Mouse (Mus musculus) macrophage (primary cell): Measurements from ENCODE around the gene Bad. TPM values are rescaled to one million over a fixed set of nuclear protein-coding genes. Genes with fewer than 3 reads are reported as not detected.
A peak's percentile ranks its signal among the peaks of the same experiment; 100 is the strongest.
"Not testable (repeated sequence)": the region's sequence is repeated elsewhere in the genome, so short reads cannot be mapped to it uniquely, and the experiment has no call there.

Source experiments
- H3K27ac ChIP-seq: fragments of 350-480 bp; formaldehyde crosslinking; 2 replicates; pipeline ENCODE4 v1.9.0; 2021
- H3K36me3 ChIP-seq: fragments of 350-480 bp; formaldehyde crosslinking; 2 replicates; pipeline ENCODE4 v1.9.0; 2021; ENCODE audit errors: inconsistent target
- H3K4me3 ChIP-seq: fragments of 350-480 bp; formaldehyde crosslinking; 2 replicates; pipeline ENCODE4 v1.9.0; 2021; ENCODE audit errors: inconsistent target
- H3K79me2 ChIP-seq: fragments of 350-480 bp; formaldehyde crosslinking; 2 replicates; pipeline ENCODE4 v1.9.0; 2021; ENCODE audit errors: inconsistent target
- WGBS: methylation state at CpG from one replicate; pipeline ENCODE4 v1.1.7; 2026; ENCODE audit warnings: inconsistent platforms; ENCODE audit not compliant: missing documents; 5-methylcytosine and 5-hydroxymethylcytosine counted together
- polyA plus RNA-seq: library from polyadenylated mRNA; stranded (reverse); fragments of 250-400 nt; gene quantifications from 3 replicates; pipeline ENCODE4 v1.2.4, GENCODE M21; 2018; ENCODE audit warnings: inconsistent platforms
- total RNA-seq, 78 experiments: library from RNA; depleted of rRNA; stranded (reverse); fragments of 250-400 nt; gene quantifications; 1 replicate in 9 of 78; 2 replicates in 24 of 78; 3 replicates in 43 of 78; 4 replicates in 2 of 78; pipeline ENCODE4 v1.2.4; 2018; ENCODE audit warnings: inconsistent platforms in 56 of 78

The Bad gene
- total RNA-seq (2018; cell fraction: chromatin; rRNA removed) = 10 to 100 TPM in 20 of 26 experiments, 1 to 10 TPM in 6; 4.0 to 36.4 (median 20.2) TPM
- 10 to 100 TPM; 31.1 to 49.0 (median 39.7) TPM for total RNA-seq (2018; cell fraction: cytosol; rRNA removed)
- total RNA-seq (2018; cell fraction: nucleus; rRNA removed) = 10 to 100 TPM in 21 of 26 experiments, 1 to 10 TPM in 5; 7.4 to 26.7 (median 14.3) TPM
- polyA plus RNA-seq = 40.5 to 63.3 TPM (median 50.1 TPM) in 3 replicates

DNA sequence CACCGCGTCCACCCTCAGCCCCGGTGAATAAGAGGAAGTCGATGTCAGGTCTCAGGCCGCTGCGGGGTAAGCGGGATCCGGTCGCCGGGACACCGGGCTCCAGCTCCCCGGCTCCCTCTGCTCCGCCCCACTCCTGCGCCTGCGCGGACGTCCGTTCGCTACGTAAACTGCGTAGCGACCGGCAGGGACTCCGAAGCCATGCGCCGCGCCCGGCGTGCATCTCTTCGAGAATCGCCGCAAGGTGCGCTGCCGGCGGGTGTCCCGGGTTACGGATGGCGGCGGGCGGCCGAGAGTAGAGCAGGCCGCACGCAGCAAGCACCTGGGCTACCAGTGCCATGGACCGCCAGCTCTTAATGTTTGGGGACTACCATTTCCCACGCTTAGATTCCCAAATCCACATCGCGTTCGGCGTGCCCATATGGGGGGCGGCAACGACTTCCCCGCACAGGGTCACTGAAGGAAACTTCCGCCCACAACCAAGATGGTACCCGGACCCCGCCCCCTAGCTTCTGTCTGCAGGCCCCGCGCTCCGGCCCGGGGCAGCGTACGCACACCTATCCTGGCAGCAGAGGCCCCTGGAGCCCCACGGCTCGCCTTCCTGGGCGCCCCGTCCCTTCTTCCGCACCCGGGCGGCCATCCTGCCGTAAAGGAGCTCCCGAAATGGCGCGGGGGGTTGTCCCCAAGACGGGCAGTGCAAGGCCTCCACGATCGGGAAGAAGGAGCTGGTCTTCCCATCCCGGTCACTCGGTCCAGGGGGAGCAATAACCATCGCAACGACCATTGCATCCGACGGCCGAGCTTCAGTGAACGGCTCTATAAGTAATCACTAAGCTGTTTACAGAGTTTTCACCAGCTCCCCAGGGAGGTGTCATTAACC, at the start of gene Bad:
TSS of gene Bad (plus strand) at position 490 of the 877 bp plus-strand sequence.
- Histone ChIP-seq H3K4me3 (peak within 1 kb of the TSS; percentile 87), H3K79me2 (peaks cover 17% of the 10 kb centered on the region), H3K36me3 (peaks cover 5% of the 10 kb centered on the region; the same call in 1 of the 2 replicates), H3K27ac (peak within 1 kb of the TSS; percentile 90)
- under 1% methylated on average over 81 of the region's 83 CpGs for WGBS

DNA sequence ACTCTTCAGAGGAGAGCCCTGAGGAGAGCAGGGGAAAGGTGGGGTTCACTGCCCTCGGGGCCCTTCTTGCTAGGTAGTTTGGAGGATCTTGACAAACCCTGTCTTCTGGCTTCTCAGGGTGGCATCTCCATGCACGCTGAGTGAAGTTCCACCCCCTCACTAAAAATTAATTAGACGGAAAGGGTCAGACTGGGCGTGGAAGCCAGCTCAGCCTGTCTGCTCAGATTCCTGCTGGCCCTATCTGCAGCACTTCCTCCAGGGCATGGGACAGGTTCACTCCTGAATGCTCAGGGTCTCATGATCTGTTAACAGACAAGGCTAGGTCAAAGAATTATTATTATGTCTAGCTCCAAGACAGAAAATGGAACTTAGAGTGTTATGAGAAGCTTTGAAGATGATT, 49.1 kb upstream of the Bad start:
- Histone ChIP-seq H3K36me3 (no peaks in the 10 kb centered on the region), H3K27ac (no peak overlapping the region), H3K79me2 (no peaks in the 10 kb centered on the region), H3K4me3 (no peak overlapping the region)
- WGBS = 86% methylated on average over 4 of the region's 4 CpGs

DNA sequence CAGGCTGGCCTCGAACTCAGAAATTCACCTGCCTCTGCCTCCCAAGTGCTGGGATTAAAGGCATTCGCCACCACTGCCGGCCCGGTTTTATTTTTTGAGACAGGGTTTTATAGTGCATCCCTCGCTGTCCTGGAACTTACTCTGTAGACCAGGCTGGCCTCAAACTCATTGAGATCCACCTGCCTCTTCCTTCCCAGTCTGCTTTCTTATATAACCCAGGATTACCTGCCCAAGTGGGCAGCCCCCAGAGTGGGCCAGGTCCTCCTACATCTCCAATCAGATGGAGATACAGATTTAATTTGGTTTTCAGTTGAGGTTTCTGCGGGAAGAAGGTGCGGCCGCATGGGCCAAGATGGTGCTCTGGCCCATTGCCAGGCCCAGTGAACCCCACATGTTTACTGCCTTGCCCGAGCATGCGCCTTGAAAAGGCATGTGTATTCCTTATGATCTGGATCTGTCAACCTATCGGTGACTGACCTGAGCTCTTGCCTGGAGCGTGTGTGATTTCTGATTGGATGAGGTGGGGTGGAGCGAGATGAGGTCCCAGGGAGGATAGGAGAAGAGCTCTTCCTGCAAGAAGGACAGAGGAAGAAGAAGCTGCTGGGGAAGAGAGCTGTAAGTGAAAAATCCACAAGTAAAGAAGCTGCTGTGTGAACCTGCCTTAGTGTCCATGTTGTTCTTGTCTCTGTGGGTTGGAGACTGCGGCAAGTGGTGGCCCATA, 47.8 kb upstream of the Bad start:
- Histone ChIP-seq H3K27ac (no peak overlapping the region), H3K36me3 (no peaks in the 10 kb centered on the region), H3K79me2 (no peaks in the 10 kb centered on the region), H3K4me3 (no peak overlapping the region)
- 94% methylated on average over 14 of the region's 14 CpGs for WGBS

DNA sequence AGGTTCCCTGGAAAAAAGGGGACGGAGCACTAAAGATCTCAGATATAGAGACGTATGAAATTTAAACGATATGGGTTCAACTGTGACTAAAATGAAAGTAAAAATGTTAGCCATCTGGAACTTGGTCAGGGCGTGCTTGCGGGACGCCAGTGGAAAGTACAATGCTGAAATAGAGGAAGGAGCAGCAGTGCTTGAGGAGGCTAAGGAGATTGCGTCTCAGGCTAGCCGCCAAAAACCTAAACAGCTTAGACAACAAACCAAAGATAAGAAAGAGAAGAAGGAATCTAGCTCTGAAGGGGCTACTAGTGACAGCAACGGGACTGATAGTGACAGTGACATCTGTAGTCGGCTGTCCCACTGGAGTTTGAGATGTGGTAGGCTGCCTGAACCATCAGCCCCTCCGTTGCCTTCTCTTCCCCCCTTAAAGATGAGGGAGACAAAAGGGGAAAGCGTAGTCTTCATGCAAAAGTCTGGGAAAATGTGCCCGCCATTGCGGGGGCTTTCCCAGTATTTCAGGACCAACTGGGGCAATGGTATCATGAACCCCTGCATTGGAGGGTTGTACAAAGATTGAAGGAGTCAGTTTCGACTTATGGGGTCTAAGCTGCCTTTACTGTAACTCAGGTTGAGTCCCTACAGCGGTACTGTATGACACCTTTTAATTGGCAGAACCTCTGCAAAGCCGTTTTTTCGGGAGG, 45.9 kb upstream of the Bad start:
- H3K79me2 ChIP-seq, H3K36me3 ChIP-seq, H3K4me3 ChIP-seq, H3K27ac ChIP-seq: not testable (repeated sequence)
- 62% methylated on average over 18 of the region's 18 CpGs for WGBS

DNA sequence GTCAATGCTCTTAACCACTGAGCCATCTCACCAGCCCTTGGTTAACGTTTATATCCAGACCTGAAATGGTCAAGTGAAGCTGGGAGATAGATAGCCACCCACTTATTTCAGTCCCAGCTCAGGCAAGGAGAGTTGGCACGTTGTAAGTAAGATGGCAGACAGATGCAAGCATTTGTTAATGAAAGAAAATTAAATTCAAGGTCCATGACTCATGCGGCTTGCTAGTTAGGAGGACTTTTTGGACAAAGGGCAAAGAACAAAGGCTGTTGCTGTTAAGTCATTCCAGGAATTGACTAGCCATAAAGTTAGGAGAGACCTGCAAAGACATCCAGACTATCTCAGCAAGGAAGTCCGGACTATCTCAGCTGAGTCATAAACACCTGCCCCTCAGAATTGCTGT, 42.0 kb upstream of the Bad start:
- WGBS = 95% methylated on average over 4 of the region's 4 CpGs
- no peaks in the 10 kb centered on the region for H3K36me3 ChIP-seq
- H3K79me2 ChIP-seq = no peaks in the 10 kb centered on the region
- H3K4me3 ChIP-seq = no peak overlapping the region
- H3K27ac ChIP-seq = no peak overlapping the region

DNA sequence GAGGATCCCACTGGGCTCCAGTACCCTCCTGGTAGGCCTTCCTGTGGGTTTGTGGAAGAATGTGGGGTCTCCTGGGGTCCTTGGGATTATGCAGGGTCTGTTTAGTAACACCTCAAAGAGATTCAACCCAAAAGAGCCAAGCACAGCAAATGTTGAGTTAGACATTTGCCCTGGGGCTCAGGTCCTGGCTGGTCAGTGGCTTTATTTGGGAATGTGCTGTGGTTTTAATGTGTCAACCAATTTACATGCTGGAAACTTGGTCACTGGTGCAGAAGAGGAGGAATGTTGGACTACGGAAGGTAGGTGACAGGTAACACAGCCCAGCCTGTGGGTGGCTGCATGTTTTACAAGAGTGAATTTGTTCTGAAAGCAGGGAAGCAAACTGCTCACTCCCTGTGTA, 38.6 kb upstream of the Bad start:
- peaks cover 13% of the 10 kb centered on the region for H3K36me3 ChIP-seq
- 81% methylated on average over 1 of the region's 1 CpGs for WGBS

DNA sequence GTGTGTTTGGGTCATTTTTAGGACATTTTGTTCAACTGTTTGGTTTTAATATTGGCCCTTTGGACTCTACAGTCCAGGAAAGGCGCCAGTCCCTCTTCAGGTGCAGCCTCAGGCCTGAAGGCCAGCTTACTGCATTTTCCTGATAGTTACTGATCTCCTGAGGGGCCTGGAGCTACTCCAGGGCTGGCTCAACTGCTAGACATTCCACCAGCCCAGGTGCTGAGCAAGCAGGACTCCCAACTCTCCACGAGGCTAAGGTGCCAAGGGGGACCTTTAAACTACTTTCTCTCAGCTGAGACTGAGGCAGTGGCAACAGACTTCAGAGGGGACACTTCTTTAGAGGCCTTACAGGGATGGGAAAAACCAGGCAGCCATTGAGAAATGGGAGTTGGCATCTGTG, 36.8 kb upstream of the Bad start:
- WGBS = 69% methylated on average over 2 of the region's 2 CpGs
- H3K36me3 ChIP-seq = peaks cover 13% of the 10 kb centered on the region
- H3K27ac ChIP-seq = no peak overlapping the region
- peaks cover 28% of the 10 kb centered on the region for H3K79me2 ChIP-seq
- no peak overlapping the region for H3K4me3 ChIP-seq

More for the DNA sequence above, 38.6 kb upstream of the Bad start:
- Histone ChIP-seq H3K4me3 (no peak overlapping the region), H3K27ac (no peak overlapping the region), H3K79me2 (peaks cover 14% of the 10 kb centered on the region)

DNA sequence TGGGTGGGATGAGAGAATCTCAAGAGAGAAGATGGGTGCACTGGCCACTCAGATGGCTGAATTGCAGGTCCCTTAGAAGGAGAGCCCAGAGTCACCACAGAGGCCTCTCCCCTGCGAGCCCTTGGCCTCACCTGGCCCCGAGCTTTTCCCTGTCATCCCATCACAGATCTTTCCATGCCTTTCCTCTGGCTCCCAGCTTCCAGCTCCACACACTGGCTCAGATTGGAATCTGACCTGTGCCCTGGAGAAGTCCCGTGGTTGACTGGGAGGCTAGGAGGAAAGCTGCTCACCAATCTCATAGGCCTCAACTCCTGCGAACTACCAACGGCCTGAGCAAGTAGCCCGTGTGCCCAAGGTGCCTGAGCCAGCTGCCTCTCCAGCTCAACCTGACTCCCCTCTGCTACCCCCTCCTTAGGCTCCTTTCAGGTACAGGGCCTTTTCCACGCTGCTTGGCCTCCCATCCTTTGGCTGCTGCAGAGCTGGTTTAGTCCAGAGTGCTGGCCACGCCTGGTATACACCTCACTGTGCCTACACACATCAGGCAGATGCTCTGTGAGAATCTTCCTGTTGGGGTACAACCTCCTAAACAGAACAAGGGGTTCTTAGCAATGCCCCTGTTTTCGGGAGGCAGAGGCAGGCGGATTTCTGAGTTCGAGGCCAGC, 36.0 kb upstream of the Bad start:
- Histone ChIP-seq H3K36me3 (peaks cover 13% of the 10 kb centered on the region), H3K4me3 (no peak overlapping the region), H3K27ac (no peak overlapping the region), H3K79me2 (peaks cover 28% of the 10 kb centered on the region)
- 90% methylated on average over 7 of the region's 11 CpGs for WGBS

DNA sequence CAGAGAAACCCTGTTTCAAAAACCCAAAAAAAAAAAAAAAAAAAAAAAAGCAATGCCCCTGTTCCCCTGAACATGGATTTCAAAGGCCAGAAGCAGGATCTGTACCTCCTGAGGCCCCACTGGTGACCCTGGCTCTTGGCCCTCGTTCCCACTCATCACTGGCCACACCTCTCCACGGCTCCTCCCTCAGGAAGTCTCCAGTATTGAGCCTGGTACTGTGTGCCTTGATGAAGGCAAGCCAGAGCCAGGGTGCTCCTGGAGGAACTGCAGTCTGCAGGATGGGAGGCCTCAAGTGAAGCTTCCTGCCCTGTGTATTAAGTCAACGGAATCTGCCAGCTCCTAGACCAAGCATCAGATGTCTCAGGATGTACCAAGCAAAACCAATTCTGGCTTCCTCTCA, 35.5 kb upstream of the Bad start:
- H3K36me3 ChIP-seq = peaks cover 15% of the 10 kb centered on the region
- WGBS = 81% methylated on average over 3 of the region's 3 CpGs
- H3K4me3 ChIP-seq = no peak overlapping the region
- H3K27ac ChIP-seq = no peak overlapping the region
- peaks cover 32% of the 10 kb centered on the region for H3K79me2 ChIP-seq

DNA sequence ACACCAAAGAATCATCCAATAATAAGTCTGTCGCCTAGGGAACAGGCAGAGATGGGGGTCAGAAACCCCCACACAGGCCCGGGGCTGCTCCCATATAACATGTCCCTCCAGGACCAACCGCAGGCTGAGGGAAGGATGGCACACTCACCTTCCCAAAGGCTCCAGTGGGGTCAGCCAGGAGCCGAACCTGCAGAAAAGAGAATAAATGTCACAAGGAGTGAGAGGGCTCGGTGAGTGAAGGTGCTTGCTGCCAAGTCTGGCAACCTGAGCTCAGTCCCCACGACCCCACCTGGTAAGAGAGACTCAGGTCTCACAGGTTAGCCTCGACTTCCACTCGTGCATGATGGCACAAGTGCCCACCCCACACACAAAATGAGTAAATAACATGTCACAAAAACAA, 34.6 kb upstream of the Bad start:
- Histone ChIP-seq H3K4me3 (no peak overlapping the region), H3K36me3 (peaks cover 18% of the 10 kb centered on the region), H3K27ac (peak overlapping the region; percentile 98; the same call in 1 of the 2 replicates), H3K79me2 (peaks cover 41% of the 10 kb centered on the region)
- WGBS = 92% methylated on average over 6 of the region's 8 CpGs

DNA sequence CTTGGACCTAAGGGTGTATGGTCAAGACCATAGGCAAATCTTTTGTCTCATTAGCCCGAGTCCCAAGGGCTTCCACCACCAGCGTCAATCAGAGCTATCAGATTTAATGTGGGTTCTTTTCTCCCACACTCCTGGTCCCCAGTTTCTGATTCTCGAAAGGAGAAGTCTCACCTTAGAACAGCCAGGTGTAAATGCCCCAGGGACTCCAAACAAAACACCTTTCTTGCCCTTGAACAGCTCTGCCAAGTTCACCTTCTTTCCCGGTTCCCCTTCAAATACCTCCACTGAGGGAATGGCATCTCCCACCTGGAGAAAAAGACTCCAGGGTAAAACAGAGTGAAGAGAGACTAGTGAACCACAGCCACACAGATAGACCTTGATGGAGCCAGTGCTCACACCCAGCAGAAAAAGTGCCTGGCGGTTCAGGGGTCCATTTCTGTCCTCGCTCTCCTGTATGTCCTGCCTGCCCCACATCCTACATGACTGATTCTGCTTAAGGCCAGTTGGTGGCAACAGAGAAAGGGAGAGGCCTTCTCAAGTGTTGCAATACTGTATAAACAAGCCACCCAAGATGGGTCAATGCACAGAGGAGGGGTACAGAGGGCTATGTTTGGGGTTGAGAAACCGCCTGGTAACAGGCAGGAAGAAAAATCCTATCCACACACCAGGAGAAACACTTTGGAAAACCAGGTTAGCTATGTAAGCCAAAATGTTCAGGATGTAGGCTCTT, 33.7 kb upstream of the Bad start:
- 48% methylated on average over 7 of the region's 7 CpGs for WGBS
- peak overlapping the region; percentile 98 for H3K27ac ChIP-seq
- H3K79me2 ChIP-seq = peaks cover 49% of the 10 kb centered on the region
- H3K4me3 ChIP-seq = peak overlapping the region; percentile 95
- peaks cover 26% of the 10 kb centered on the region for H3K36me3 ChIP-seq

DNA sequence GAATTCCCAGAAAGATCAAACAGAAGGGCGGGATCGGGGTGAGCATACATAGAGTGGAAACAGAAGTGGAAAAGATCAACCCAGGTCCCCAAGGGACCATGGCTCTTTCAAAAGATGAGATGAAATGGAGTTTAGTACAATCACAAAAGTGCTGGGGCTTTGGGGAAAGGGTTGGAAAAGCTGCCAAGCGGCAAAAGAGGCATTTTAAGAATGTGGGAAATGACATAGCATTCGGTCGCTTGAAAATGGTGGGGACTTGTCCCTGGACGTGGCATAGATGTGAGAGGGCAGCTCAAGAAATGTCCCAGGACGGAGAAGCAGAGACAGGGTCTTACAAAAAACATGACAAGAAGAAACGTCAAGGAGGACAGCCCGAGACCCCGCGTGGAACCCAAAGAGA, 32.6 kb upstream of the Bad start:
- H3K4me3 ChIP-seq = peak overlapping the region; percentile 95
- peak overlapping the region; percentile 98 for H3K27ac ChIP-seq
- H3K79me2 ChIP-seq = peaks cover 60% of the 10 kb centered on the region
- 6% methylated on average over 11 of the region's 11 CpGs for WGBS
- peaks cover 36% of the 10 kb centered on the region for H3K36me3 ChIP-seq

DNA sequence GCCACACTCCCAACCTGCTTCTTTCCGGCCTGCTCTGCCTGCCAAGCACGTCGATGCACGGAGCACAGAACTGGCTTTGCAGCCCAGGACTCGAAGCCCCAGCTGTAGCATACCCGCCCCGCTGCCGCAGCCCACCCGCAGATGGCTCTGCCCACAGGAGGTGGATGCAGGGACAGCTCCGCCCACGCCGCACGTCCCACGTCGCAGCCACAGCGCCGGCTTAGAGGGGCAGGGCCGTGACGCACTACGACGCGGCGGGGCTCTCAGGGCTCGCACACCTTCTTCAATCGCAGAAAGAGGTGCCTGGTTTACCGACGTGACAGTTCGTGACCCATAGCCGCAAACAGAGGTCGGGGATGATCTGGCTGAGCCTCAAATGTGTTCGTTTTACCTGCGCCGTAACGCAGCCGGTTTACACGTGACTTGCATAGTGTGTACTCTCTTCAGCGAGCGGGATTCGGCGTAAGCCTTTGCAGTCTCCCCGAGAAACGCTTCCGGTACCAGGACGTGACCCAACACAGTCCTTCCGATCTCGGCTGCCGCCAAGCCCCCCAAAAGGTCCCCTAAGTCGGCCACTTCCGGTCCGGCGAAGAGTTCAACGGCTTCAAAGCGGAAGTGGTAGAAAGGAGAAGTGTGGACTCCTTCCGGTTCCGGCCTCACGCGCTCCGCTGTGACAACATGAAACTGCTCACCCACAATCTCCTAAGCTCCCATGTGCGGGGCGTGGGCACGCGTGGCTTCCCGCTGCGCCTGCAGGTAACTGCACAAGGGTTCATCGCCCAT, 32.0 kb upstream of the Bad start, which contains the start of the genes Trmt112 and Prdx5:
TSS of gene Trmt112 (plus strand) at position 192 of the 783 bp plus-strand sequence.
TSS of gene Prdx5 (minus strand) at position 600 of the 783 bp plus-strand sequence.
- Histone ChIP-seq H3K36me3 (peaks cover 41% of the 10 kb centered on the region), H3K79me2 (peaks cover 67% of the 10 kb centered on the region), H3K4me3 (peak within 1 kb of the TSS; percentile 95), H3K27ac (peak within 1 kb of the TSS; percentile 98)
- 1% methylated on average over 59 of the region's 65 CpGs for WGBS
